Mouse (Mus musculus): ENCODE data around the gene Chid1.

Chid1 gene

GRCm38 (mm10) chr7:141539556-141540311, at the start of gene Chid1:
Gene Chid1 (minus strand): TSS chr7:141539857.
- peak; percentile 98 for DNase-seq (ENCODE audit: low read depth)

DNA sequence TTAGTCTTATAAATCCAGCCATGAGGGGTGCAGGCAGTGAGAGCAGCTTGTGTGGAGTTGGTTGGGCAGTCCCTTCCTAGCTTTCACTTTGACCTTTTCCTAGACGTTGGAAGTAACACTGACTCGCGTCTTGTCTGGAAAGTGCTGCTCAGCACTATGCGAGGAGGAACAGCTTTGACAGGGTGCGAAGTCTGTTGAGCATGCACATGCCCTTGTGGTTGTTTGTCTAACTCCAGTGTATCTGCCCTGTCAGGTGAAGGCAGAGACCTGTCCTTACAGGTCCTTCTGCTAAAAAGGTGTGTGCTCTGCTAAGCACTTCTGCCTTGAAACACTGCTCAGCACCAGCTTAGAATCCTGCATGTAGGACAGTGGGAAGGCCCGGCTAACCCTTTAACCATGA, 49.2 kb upstream of the Chid1 start:
- DNase-seq (ENCODE audit: low read depth) = no peak

DNA sequence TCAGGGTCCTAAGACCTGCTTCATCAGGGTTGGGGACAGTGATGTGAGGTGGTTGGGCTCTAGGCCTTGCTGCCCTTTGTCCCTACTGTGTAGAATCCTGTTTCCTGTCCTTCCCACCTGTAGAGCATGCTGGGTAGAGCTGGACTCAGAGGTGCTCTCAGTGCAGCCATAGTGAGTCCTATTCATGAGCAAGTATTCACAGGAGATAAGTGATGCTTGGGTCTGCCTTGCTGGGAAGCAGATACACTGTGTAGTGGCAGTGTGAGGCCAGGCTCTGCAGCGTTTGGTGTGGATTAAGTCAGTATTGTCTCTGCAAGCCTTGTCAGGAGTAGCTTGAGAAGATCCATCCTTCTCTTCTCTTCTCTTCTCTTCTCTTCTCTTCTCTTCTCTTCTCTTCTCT, 46.2 kb upstream of the Chid1 start:
- no peak for DNase-seq (ENCODE audit: low read depth)

GRCm38 (mm10) chr7:141585288-141585687, 45.6 kb upstream of the Chid1 start:
- DNase-seq (ENCODE audit: low read depth) = no peak

DNA sequence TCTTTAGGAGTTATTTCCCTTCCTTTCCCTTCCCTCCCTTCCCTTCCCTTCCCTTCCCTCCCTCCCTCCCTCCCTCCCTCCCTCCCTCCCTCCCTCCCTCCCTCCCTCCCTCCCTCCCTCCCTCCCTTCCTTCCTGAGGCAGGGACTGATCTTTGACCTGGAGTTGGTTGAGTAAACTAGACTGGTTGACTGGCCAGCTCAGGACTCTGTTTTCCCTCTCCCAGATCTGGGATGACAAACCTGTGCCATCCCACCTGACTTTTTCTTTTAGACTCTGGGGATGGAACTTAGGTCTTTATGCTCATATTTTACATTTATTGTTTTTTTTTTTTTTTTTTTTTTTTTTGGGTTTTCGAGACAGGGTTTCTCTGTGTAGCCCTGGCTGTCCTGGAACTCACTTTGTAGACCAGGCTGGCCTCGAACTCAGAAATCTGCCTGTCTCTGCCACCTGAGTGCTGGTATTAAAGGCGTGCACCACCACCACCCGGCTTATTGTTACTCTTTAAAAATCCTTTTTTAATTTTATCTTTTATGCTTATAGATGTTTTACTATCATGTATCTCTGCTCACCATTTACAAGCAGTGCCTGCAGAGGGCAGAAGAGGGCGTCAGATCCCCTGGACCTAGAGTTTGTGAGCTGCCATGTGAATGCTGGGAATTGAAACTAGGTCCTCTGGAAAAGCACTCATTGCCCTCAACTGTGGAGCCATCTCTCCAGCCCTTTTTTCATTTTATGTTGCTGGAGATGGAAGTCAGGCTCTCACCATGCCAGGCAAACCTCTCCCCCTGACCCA, 44.6 kb upstream of the Chid1 start:
- no peak for DNase-seq (ENCODE audit: low read depth)

DNA sequence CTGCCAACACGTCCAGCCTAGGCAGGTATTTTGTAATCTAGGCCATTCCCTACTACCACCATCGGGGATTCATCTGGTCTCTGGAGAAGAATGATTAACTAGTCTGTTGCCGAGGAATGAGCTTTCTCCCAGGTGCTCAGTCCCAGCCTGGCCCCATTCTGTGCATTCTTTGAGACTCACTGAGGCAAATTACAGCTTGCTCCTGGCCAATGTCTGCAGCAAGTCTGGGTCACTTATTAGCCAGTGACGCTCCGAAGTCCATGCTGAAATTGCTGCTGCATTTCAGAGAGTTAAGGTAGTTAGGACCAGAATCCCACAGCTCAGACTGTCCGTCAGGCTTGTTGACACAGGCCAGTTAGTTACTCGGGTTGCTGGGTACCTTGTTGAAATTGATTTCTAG, 41.7 kb upstream of the Chid1 start:
- no peak for DNase-seq (ENCODE audit: low read depth)

DNA sequence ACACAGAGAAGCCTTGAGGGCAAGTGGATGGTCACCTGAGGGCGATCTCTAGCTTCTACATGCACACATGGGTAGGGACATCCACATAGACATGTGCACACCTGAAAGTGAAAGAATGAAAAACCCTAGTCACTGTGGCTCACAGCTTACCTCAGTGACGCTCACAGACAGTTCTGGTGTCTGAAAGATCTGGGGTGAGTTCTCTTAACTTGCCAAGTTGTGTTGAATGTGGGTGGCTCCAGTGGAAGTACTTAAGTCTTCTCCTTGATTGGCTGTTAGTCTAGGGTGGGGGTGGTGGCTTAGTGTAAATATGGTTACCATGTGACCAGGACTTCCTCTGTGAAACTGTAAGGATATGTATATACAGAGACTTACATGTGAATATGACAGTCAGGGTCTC, 39.3 kb upstream of the Chid1 start:
- DNase-seq (ENCODE audit: low read depth) = peak; percentile 85

DNA sequence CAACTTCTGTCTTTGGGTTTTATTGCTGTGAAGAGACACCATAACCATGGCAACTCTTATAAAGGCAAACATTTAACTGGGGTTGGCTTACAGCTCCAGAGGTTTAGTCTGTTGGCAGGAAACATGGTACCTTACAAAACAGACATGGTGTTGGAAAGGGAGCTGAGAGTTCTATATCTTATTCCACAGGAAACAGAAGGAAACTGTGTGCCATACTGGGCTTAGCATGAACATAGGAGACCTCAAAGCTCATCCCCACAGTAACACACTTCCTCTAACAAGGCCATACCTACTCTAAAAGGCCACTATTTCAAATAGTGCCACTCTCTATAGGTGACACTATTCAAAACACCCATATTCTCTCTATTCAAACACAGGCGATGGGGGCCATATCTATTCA, 38.9 kb upstream of the Chid1 start:
- DNase-seq (ENCODE audit: low read depth) = peak; percentile 39

GRCm38 (mm10) chr7:141577801-141578200, 38.1 kb upstream of the Chid1 start:
- no peak for DNase-seq (ENCODE audit: low read depth)

GRCm38 (mm10) chr7:141575481-141575880, 35.8 kb upstream of the Chid1 start:
- peak; percentile 58 for DNase-seq (ENCODE audit: low read depth)

GRCm38 (mm10) chr7:141574041-141574440, 34.4 kb upstream of the Chid1 start:
- DNase-seq (ENCODE audit: low read depth) = peak; percentile 39

DNA sequence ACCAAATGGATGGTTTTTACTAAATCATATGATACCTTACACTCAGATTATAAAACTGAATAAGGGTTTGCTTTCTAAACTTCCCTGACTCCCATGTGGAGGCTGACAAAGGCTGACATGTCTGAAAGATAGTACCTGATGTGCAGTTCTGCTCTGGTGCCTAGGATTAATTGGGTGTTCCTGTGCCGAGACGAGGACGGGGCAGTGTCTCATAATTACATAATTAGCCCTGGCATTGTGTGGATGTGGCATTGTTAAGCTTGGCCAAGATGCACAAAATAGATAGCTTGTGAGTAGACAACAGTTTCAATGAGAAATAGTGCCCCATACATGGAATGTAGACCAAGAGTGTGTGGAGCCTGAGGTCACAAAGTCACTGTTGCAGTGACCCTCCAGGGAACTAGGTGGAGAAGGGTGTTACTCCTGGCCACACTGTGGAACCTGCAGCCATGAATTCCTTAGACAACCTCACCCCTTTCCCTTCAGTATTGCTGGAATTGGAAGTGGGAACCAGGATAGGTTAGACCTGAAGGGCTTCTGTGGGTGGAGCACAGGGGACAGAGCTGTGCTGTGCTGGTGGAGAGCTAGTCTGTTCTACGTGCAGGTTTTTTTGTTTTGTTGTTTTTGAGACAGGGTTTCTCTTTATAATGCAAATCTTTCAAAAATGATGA, 31.1 kb upstream of the Chid1 start:
- DNase-seq (ENCODE audit: low read depth) = no peak

DNA sequence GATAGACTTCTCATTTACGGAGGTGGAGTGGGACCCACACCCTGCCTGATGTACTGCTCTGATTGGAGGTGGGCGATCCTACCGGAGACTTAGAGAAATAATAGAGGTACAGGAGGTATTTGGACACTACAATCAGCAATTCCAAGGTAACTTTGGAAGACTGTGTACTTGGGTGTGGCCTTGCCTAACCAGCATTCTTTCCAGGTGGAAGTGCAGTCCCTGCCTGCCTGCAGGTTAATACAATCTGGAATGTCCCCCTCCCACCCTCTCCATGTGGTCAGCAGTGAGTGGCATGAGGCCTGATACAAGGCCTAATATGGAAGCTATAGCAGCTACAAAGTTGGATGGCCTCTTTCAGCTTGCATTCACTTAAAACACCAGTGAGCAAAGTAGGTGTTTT, 30.3 kb upstream of the Chid1 start:
- no peak for DNase-seq (ENCODE audit: low read depth)

DNA sequence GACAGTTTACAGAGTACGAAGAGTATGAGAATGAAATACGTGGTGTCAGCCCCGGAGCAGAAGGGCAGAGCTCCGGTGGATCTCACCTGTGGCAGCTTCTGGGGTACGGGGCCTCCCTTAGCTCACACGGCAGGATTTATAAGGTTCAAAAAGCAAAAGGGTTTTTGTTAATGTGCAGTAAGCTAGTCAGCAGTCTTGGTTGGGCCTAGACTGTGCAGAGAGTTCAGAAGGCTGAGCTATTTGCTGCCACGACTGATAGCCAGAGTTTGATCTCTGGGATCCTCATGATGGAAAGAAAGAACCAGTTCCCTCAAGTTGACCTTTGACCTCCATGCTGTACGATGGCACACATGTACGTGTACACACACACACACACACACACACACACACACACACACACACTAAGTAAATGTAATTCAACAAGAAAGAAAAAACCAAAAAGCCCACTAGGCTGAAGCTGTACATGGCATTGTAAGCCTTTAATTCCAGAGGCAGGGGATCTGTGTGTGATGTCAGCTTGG, 29.7 kb upstream of the Chid1 start:
- no peak for DNase-seq (ENCODE audit: low read depth)

DNA sequence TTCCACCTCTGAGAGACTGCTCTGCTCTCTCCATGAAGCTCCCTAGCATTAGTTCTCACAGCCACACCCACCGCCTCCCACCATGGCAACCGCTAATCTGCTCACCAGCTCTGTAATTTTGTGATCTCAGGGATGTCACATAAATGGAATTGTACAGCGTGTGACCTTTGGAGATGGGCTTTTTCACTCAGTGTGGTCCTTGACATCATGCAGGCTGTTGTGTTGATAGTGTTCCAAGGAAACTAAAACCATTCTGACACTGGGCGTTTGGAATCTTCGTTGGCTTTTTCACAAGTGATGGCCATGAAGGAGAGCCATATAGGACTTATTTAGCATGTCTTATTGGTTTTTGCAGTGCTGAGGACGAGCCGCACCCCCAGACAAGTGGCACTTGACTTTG, 26.9 kb upstream of the Chid1 start:
- no peak for DNase-seq (ENCODE audit: low read depth)

GRCm38 (mm10) chr7:141564561-141564960, 24.9 kb upstream of the Chid1 start:
- DNase-seq (ENCODE audit: low read depth) = no peak

GRCm38 (mm10) chr7:141562852-141563427, 23.3 kb upstream of the Chid1 start:
- DNase-seq (ENCODE audit: low read depth) = peak; percentile 77

- no peak for DNase-seq (ENCODE audit: low read depth)
Observed at GRCm38 (mm10) chr7:141562421-141562851, 22.8 kb upstream of the Chid1 start.

GRCm38 (mm10) chr7:141561682-141562391, 22.2 kb upstream of the Chid1 start, which contains the start of gene Ap2a2:
Gene Ap2a2 (plus strand): TSS chr7:141562173.
- peak; percentile 95 for DNase-seq (ENCODE audit: low read depth)

DNA sequence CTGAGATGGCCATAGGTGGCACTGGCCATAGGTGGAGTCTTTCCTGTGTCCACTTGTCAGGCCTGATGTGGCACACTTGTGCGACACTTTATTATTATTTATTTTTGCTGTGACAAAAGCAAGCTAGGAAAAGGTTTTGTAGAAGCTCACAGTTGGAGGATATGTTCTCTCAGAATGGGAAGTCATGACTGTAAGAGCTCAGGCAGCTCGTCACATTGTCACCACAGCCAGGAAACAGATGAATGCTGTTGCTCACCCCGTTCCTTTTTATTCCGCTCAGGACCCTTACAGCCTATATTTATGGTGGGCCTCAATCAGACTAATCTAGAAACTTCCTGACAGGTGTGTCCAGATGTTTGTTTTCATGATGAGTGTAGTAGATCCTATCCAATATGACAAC, 20.8 kb upstream of the Chid1 start:
- no peak for DNase-seq (ENCODE audit: low read depth)

- no peak for DNase-seq (ENCODE audit: low read depth)
Observed at GRCm38 (mm10) chr7:141559726-141560325, 20.2 kb upstream of the Chid1 start.

All from naive thymus-derived CD4-positive, alpha-beta T cell, adult 2 months (primary cell).